Mouse (Mus musculus) embryonic fibroblast, embryonic 13.5 days (primary cell): Measurements from ENCODE around the gene Fli1. TPM values are rescaled to one million over a fixed set of nuclear protein-coding genes. Genes with fewer than 3 reads are reported as not detected.

Source experiments
- H3K27ac ChIP-seq: 2 replicates; pipeline ENCODE4 v1.5.1; 2012; ENCODE audit warnings: low read length, control low read depth, inconsistent platforms; ENCODE audit not compliant: insufficient read depth
- H3K4me1 ChIP-seq: 2 replicates; pipeline ENCODE4 v1.6.1; 2011; ENCODE audit warnings: low read length; ENCODE audit not compliant: control insufficient read depth, insufficient read depth
- H3K4me3 ChIP-seq: 2 replicates; pipeline ENCODE4 v1.5.1; 2011; ENCODE audit warnings: mild to moderate bottlenecking, control low read depth, low read length; ENCODE audit not compliant: insufficient read depth
- CTCF ChIP-seq: IDR thresholded peaks from 2 replicates; pipeline ENCODE4 v1.5.1; 2011; ENCODE audit warnings: mild to moderate bottlenecking, control low read depth, low read length, moderate library complexity, borderline replicate concordance; ENCODE audit not compliant: insufficient read depth
- POLR2A ChIP-seq: IDR thresholded peaks from 2 replicates; pipeline ENCODE4 v1.6.1; 2011; ENCODE audit warnings: low read depth, mild to moderate bottlenecking, control low read depth, low read length, moderate library complexity
- polyA plus RNA-seq: library from polyadenylated mRNA; stranded (reverse); fragments of >200 nt; gene quantifications from 2 replicates; pipeline ENCODE4 v1.2.4, GENCODE M21; 2011; ENCODE audit warnings: low read depth; ENCODE audit not compliant: missing spikeins, insufficient read length

Fli1 gene
- polyA plus RNA-seq, 1 experiment, result 6.8 TPM

DNA sequence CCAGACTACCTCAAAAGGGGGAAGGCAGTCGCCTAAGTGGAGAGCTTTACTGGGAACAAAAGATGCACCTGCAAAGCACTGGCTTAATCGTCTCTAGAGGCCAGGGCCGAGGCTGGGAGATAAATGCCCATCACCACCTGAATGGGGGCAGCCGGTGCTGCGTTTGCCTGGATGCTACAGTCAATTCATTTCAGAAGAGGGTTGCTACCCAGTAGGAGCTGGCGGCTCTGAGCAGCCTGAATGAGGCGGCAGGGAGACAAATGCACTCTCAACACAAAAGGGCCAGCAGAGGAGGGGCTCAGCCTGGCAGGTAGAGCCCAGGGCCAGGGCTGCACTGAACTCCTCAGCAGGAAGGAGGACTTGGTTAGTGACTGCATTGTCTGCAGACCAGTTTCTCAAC, 92.5 kb downstream of the Fli1 start:
- no peak overlapping the region for H3K4me3 ChIP-seq
- TF ChIP-seq CTCF, result no peak
- no peak for TF ChIP-seq POLR2A

DNA sequence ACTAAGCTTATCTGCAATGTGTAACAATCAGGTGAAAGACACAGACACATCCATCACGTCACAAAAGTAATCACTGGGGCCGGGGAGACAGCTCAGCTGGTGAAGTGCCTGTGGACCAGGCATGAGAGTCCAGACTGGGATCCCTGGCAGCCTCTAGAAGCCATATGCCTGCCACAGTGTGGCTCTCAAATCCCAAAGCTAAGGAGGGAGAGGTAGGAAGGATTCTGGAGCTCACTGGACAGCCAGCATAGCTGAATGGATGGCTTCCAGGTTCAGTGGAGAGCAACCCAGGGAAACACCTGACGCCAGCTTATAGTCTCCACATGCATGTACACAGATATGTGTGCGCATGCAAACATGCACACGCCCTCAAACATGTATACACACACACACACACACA, 93.9 kb downstream of the Fli1 start:
- no peak for TF ChIP-seq POLR2A
- TF ChIP-seq CTCF, result no peak
- Histone ChIP-seq H3K4me3 (no peak overlapping the region), H3K4me1 (peaks cover 7% of the 10 kb centered on the region), H3K27ac (no peak overlapping the region)

More for the DNA sequence above, 92.5 kb downstream of the Fli1 start:
- H3K4me1 ChIP-seq, result no peaks in the 10 kb centered on the region
- H3K27ac ChIP-seq, result no peak overlapping the region

- Histone ChIP-seq H3K4me3 (no peak overlapping the region), H3K4me1 (peaks cover 7% of the 10 kb centered on the region)
These were observed 96.9 kb downstream of the Fli1 start for GRCm38 (mm10) chr9:32445789-32446188.

DNA sequence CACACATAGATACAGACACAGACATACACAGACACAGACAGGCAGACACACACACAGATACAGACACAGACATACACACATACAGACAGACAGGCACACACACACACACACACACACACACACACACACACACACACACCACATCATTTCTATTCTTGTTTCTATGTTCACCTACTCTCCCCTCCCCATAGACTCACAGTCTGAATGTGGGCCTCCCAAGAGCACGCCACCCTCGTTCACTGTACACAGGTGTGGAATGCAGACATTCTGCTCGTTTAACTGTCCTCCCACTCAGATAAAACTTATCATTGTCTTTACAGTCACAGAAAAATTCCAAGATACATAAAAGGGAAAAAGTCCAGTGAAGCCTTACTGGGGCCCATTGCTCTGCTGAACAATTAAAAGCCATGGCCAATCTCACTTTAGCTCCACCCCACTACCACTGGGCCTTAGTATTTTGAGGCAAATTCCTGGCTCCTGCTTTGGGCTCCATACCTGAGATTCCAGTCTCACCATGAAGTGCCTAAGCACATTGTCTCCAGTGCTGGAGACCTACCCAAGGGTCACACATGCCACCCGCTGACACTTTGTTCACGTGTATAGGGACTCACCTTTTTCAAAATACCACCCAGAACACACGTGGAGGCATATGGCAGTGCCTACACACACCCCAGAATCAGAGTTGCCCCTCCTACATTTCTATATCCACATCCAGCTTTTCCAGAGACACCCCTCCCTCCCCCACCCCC, 98.0 kb downstream of the Fli1 start:
- Histone ChIP-seq H3K4me1 (peaks cover 7% of the 10 kb centered on the region), H3K4me3 (no peak overlapping the region), H3K27ac (peak overlapping the region; percentile 59)
- TF ChIP-seq CTCF (no peak), POLR2A (no peak)

More at GRCm38 (mm10) chr9:32445789-32446188, 96.9 kb downstream of the Fli1 start:
- TF ChIP-seq CTCF, result no peak
- no peak for TF ChIP-seq POLR2A
- H3K27ac ChIP-seq, result no peak overlapping the region

- TF ChIP-seq POLR2A (no peak), CTCF (no peak)
- Histone ChIP-seq H3K4me1 (peaks cover 7% of the 10 kb centered on the region), H3K27ac (no peak overlapping the region), H3K4me3 (no peak overlapping the region)
These were observed 98.8 kb downstream of the Fli1 start for GRCm38 (mm10) chr9:32443817-32444216.

- TF ChIP-seq CTCF (no peak), POLR2A (no peak)
- Histone ChIP-seq H3K4me1 (peaks cover 7% of the 10 kb centered on the region), H3K27ac (no peak overlapping the region), H3K4me3 (no peak overlapping the region)
These were observed 99.5 kb downstream of the Fli1 start for GRCm38 (mm10) chr9:32443115-32443514.

- no peak overlapping the region for H3K27ac ChIP-seq
- no peak overlapping the region for H3K4me3 ChIP-seq
- H3K4me1 ChIP-seq, result no peaks in the 10 kb centered on the region
- TF ChIP-seq CTCF (no peak), POLR2A (no peak)
These were observed 108.1 kb downstream of the Fli1 start for GRCm38 (mm10) chr9:32434241-32435213.

DNA sequence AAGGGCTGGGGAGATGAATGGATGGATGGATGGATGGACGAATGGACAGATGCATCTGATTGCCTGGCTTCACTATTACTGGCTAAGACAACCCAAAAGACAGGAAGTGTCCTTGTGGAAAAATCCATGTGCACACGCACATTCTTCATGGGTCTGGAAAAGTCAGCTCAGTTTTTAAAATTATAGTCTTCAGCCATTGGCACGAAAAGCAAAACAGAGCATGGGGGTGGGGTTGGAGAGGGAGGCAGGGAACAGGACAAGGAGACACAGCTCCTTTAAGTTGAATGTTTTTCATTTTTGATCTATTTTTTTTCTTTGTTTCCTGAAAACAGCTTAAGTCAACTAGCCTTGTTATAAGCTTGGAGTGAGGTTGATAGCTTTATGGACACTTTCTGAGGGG, 111.6 kb downstream of the Fli1 start:
- Histone ChIP-seq H3K27ac (no peak overlapping the region), H3K4me1 (no peaks in the 10 kb centered on the region), H3K4me3 (no peak overlapping the region)
- TF ChIP-seq CTCF (no peak), POLR2A (no peak)

DNA sequence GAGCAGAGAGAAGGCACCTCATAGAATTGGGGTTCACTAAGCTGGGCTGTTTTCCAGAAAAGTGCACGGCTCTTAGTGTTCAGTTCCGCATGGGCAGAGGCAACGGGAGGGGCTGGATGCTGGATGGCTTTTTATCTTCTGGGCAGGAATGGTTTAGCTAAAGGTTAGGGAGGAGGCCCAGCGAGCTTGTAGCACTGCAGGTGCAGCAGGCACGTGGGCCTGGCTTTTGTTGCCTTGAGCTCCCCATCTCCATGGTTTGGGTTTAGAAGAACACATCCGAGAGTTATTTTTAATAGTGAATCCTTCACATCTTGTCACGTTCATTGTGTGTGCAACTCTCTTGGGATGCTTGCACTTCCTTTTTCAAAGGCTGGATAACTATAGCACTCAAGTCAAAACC, 117.3 kb downstream of the Fli1 start:
- H3K27ac ChIP-seq, result no peak overlapping the region
- no peak overlapping the region for H3K4me3 ChIP-seq
- TF ChIP-seq CTCF (no peak), POLR2A (no peak)
- no peaks in the 10 kb centered on the region for H3K4me1 ChIP-seq

- TF ChIP-seq CTCF (no peak), POLR2A (no peak)
- H3K4me3 ChIP-seq, result no peak overlapping the region
- H3K4me1 ChIP-seq, result peaks cover 2% of the 10 kb centered on the region
- no peak overlapping the region for H3K27ac ChIP-seq
These were observed 122.0 kb downstream of the Fli1 start for GRCm38 (mm10) chr9:32420711-32421110.
